Mouse (Mus musculus): ENCODE data around the gene Gm15128.
"Not testable (repeated sequence)": the region's sequence is repeated elsewhere in the genome, so short reads cannot be mapped to it uniquely, and the experiment has no call there.

The Gm15128 gene

DNA sequence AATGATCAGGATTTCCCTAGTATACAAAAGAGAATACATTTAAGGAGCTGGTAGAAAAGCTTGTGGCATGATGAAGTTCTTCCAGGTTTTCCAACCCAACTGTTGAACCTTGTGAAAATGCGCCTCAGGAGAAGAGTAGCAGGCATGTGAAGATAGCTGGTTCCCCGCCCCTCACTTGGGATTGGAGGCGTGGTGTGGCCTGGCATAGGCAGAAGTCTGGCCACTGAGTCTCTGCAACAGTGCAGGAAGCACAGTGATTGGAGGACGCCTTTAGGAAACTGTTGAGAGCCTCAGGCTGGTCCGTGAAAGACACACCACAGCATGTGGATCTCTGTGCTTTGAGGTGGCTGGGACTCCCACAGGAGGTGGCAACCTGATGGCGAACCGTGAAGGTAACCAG, at the start of gene Gm15128:
Gm15128 (plus strand) TSS at position 301 of the 400 bp plus-strand sequence.
- not testable (repeated sequence) for DNase-seq

Measured in cerebellum, postnatal 36 days (tissue).